Mouse (Mus musculus) lung, embryonic 14.5 days (tissue): ENCODE measurements around the gene Ccnj. TPM values are rescaled to one million over a fixed set of nuclear protein-coding genes. Genes with fewer than 3 reads are reported as not detected.

ENCODE experiments used
- ATAC-seq: fragments of 200-750 bp; cut with Nextera tagmentation; 2 replicates; pipeline ENCODE4 v1.8.0; 2017; ENCODE audit warnings: mild to moderate bottlenecking, moderate TSS enrichment, moderate library complexity; ENCODE audit not compliant: insufficient read depth
- DNase-seq: peaks from one replicate; pipeline ENCODE4 v3.0.0-alpha.2; 2015
- H3K27ac ChIP-seq: fragments of 300-500 bp; sonication (generic); 2 replicates; pipeline ENCODE4 v1.5.1; 2014; ENCODE audit warnings: low read depth, mild to moderate bottlenecking, moderate library complexity
- H3K27me3 ChIP-seq: fragments of 300-500 bp; sonication (generic); 2 replicates; pipeline ENCODE4 v1.6.1; 2014; ENCODE audit warnings: low read length, control low read depth; ENCODE audit not compliant: insufficient read depth
- H3K36me3 ChIP-seq: fragments of 300-500 bp; sonication (generic); 2 replicates; pipeline ENCODE4 v1.6.1; 2014; ENCODE audit warnings: control low read depth; ENCODE audit not compliant: insufficient read depth
- H3K4me1 ChIP-seq: fragments of 300-500 bp; sonication (generic); 2 replicates; pipeline ENCODE4 v1.6.1; 2014; ENCODE audit warnings: antibody characterized with exemption, control low read depth; ENCODE audit not compliant: insufficient read depth
- H3K4me2 ChIP-seq: fragments of 300-500 bp; sonication (generic); 2 replicates; pipeline ENCODE4 v1.6.1; 2014; ENCODE audit warnings: mild to moderate bottlenecking
- H3K4me3 ChIP-seq: fragments of 300-500 bp; sonication (generic); 2 replicates; pipeline ENCODE4 v1.5.1; 2014; ENCODE audit warnings: low read depth, low read length
- H3K9ac ChIP-seq: fragments of 300-500 bp; sonication (generic); 2 replicates; pipeline ENCODE4 v1.6.1; 2014
- H3K9me3 ChIP-seq: fragments of 300-500 bp; sonication (generic); 2 replicates; pipeline ENCODE4 v1.6.1; 2016; ENCODE audit warnings: low read depth, low read length, control low read depth
- CTCF ChIP-seq: IDR thresholded peaks from 2 replicates; pipeline ENCODE4 v1.5.1; 2016; ENCODE audit warnings: antibody characterized with exemption, low read depth
- WGBS: fragments of 180-500 bp; shearing (Covaris S2); extraction: QIAGEN DNeasy Blood & Tissue Kit; methylation state at CpG from one replicate; pipeline ENCODE4 v1.1.7; 2014; 5-methylcytosine and 5-hydroxymethylcytosine counted together
- polyA plus RNA-seq: library from polyadenylated mRNA; unstranded; fragments of >200 nt; fragmentation: Nextera tagmentation; extraction: Ambion mirVana; gene quantifications from 2 replicates; pipeline ENCODE4 v1.2.1, GENCODE M21; 2014

Ccnj gene
- polyA plus RNA-seq: 13.0 TPM in 2 replicates

- DNase-seq: peak; percentile 96
- Histone ChIP-seq H3K36me3 (no peaks in the 10 kb centered on the region), H3K4me2 (peak within 1 kb of the TSS; percentile 88), H3K9me3 (no peaks in the 10 kb centered on the region), H3K4me1 (peaks cover 18% of the 10 kb centered on the region), H3K4me3 (peak within 1 kb of the TSS; percentile 74), H3K27ac (peak within 1 kb of the TSS; percentile 85), H3K27me3 (no peaks in the 10 kb centered on the region), H3K9ac (peak within 1 kb of the TSS; percentile 97)
- TF ChIP-seq CTCF: no peak
- WGBS: under 1% methylated on average over 71 of the region's 71 CpGs
- ATAC-seq: peak; percentile 99
Observed at GRCm38 (mm10) chr19:40830703-40831415, at the start of gene Ccnj. Gene Ccnj, plus strand, starts transcription at chr19:40831279.

- Histone ChIP-seq H3K36me3 (no peaks in the 10 kb centered on the region), H3K4me2 (no peak overlapping the region), H3K4me3 (no peak overlapping the region), H3K9ac (no peak overlapping the region), H3K9me3 (no peaks in the 10 kb centered on the region), H3K27me3 (no peaks in the 10 kb centered on the region), H3K4me1 (no peaks in the 10 kb centered on the region), H3K27ac (no peak overlapping the region)
- DNase-seq: no peak
- 52% methylated on average over 14 of the region's 15 CpGs for WGBS
- ATAC-seq: no peak
- no peak for TF ChIP-seq CTCF
Observed at GRCm38 (mm10) chr19:40788004-40788714, 42.9 kb upstream of the Ccnj start.

- no peak overlapping the region for H3K4me2 ChIP-seq
- H3K27ac ChIP-seq: no peak overlapping the region
- TF ChIP-seq CTCF: no peak
- no peak overlapping the region for H3K4me3 ChIP-seq
- 61% methylated on average over 2 of the region's 2 CpGs for WGBS
- no peak for ATAC-seq
- no peaks in the 10 kb centered on the region for H3K36me3 ChIP-seq
- no peaks in the 10 kb centered on the region for H3K27me3 ChIP-seq
- no peak for DNase-seq
- H3K4me1 ChIP-seq: no peaks in the 10 kb centered on the region
- H3K9me3 ChIP-seq: no peaks in the 10 kb centered on the region
- no peak overlapping the region for H3K9ac ChIP-seq
Observed at GRCm38 (mm10) chr19:40788715-40789084, 42.4 kb upstream of the Ccnj start.

- WGBS: 34% methylated on average over 7 of the region's 7 CpGs
- Histone ChIP-seq H3K27ac (peak overlapping the region; percentile 27; the same call in 1 of the 2 replicates), H3K4me1 (no peaks in the 10 kb centered on the region), H3K9me3 (no peaks in the 10 kb centered on the region), H3K9ac (no peak overlapping the region), H3K4me2 (no peak overlapping the region), H3K27me3 (no peaks in the 10 kb centered on the region), H3K4me3 (no peak overlapping the region), H3K36me3 (no peaks in the 10 kb centered on the region)
- no peak for TF ChIP-seq CTCF
- peak; percentile 36 for DNase-seq
- ATAC-seq: no peak
Observed at GRCm38 (mm10) chr19:40805176-40805737, 25.8 kb upstream of the Ccnj start.

- Histone ChIP-seq H3K9ac (no peak overlapping the region), H3K4me3 (no peak overlapping the region), H3K27ac (no peak overlapping the region), H3K4me1 (no peaks in the 10 kb centered on the region), H3K27me3 (no peaks in the 10 kb centered on the region), H3K36me3 (no peaks in the 10 kb centered on the region), H3K9me3 (no peaks in the 10 kb centered on the region), H3K4me2 (no peak overlapping the region)
- ATAC-seq (no peak), DNase-seq (no peak)
- no peak for TF ChIP-seq CTCF
- WGBS: 63% methylated on average over 7 of the region's 7 CpGs
Observed at GRCm38 (mm10) chr19:40809858-40810257, 21.2 kb upstream of the Ccnj start.

- H3K4me1 ChIP-seq: no peaks in the 10 kb centered on the region
- H3K9ac ChIP-seq: no peak overlapping the region
- no peaks in the 10 kb centered on the region for H3K27me3 ChIP-seq
- H3K4me2 ChIP-seq: no peak overlapping the region
- TF ChIP-seq CTCF: no peak
- H3K4me3 ChIP-seq: no peak overlapping the region
- no peaks in the 10 kb centered on the region for H3K36me3 ChIP-seq
- DNase-seq (no peak), ATAC-seq (no peak)
- no peak overlapping the region for H3K27ac ChIP-seq
- 71% methylated on average over 4 of the region's 4 CpGs for WGBS
- H3K9me3 ChIP-seq: no peaks in the 10 kb centered on the region
Observed at GRCm38 (mm10) chr19:40811840-40812239, 19.2 kb upstream of the Ccnj start.

- 48% methylated on average over 3 of the region's 3 CpGs for WGBS
- Histone ChIP-seq H3K27me3 (no peaks in the 10 kb centered on the region), H3K4me2 (no peak overlapping the region), H3K4me1 (no peaks in the 10 kb centered on the region), H3K36me3 (no peaks in the 10 kb centered on the region), H3K9me3 (no peaks in the 10 kb centered on the region), H3K9ac (no peak overlapping the region), H3K4me3 (no peak overlapping the region), H3K27ac (peak overlapping the region; percentile 33; the same call in 1 of the 2 replicates)
- DNase-seq (no peak), ATAC-seq (no peak)
- TF ChIP-seq CTCF: no peak
Observed at GRCm38 (mm10) chr19:40812778-40813177, 18.3 kb upstream of the Ccnj start.
